Mouse (Mus musculus) brain, adult 2 months (tissue): ENCODE data around the gene Htr1a.

Source experiments
- DNase-seq: peaks from one replicate; pipeline ENCODE4 v3.0.0; 2011; ENCODE audit warnings: low read depth, low spot score

The Htr1a gene

DNA sequence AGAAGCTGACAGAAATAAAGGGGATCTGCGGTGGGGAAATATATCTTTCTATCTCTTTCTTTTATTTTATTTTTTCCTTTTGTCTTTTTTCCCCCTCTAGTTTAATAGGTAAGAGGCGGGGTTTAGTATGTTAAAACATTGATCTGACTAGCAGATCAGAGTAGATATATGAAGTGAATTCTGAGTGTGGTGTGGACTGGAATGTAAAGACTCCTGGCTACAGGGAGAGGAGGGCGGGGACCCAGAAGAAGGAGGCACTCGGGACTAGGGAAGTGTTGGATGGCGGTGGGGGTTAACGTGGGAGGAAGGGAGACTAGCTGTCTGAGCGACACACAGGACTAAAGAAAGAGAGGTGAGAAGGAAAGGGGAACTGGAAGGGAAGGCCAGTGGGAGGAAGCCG, at the start of gene Htr1a:
Htr1a (plus strand) TSS at position 301 of the 400 bp plus-strand sequence.
- peak; percentile 21 for DNase-seq

DNA sequence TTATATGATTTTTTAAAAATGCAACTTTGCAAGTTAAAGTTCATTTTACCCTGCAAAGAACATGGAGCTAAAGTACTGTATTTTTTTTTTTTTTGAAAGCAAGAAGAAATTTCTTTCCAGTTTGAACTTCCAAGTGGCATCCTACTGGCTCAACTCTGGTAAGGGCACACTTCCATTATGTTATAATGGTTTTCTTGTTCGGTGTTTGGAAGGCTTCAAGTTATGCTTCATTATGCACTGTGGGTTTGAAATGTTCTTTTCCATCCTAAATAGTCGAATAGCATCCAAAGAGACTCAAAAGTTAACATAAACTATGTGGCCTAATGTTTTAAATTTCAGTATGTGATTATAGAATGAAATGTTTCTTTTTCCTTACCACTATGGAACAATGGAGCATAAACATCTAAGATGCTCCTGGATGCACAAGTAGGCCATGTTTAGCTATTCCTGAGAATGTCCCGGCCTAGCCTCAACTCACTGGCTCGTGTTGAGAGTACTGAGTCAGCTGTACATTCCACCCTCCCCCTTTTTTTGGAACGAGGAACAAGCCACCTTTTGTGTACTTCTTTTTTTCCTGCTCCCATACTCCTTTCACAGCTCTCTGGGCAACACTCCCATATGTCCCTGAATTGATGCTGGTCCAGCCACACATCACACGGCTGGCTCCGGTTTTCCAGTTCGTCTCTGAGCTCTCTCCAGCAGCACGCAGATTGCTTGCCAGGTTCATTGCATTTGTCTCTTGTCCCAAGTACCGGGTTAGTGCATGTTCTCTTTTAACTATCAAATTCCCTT, 31.7 kb upstream of the Htr1a start:
- DNase-seq = peak; percentile 61

GRCm38 (mm10) chr13:105412327-105412722, 31.1 kb upstream of the Htr1a start:
- no peak for DNase-seq

DNA sequence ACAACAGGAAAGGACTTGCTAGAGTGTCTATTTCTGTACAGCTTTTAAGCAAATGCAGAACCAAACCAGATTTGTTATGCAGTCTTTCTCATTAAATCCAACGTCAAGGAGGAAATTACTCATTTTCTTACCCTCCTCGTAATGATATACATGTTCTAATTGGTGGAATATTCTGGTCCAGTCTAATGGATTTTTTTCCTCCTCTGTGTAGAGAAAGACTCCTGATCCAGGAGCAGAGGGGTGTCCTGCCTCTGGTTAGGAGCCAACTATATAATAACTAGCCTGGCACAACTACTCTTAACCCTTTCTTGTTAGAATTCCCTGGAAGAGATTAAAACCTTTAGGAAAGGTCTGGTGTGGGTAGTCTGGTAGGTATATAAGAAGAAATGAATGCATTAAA, 10.3 kb upstream of the Htr1a start:
- no peak for DNase-seq

GRCm38 (mm10) chr13:105433630-105434029, 9.8 kb upstream of the Htr1a start:
- DNase-seq = no peak

DNA sequence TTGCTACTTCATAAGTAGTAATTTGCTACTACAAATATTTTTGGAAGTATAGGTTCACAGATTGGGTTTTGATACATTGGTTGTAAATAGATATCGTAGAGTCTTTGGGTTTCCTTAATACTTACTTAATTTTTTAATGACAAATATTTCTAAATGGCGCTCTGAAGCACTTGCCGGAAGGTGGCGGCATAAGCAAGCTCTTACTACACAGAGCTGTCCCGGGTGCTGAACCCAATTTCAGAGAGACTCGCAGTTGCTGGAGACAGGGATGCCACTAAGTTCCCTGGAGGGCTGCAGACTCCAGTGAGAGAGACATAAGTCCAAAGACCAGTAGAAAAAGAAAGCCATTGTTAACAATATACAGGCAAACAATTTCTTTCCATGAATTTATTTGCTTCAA, 863 bp upstream of the Htr1a start:
- DNase-seq = peak; percentile 81

- peak; percentile 30 for DNase-seq
These were observed 415 bp downstream of the Htr1a start for GRCm38 (mm10) chr13:105443871-105444237.

DNA sequence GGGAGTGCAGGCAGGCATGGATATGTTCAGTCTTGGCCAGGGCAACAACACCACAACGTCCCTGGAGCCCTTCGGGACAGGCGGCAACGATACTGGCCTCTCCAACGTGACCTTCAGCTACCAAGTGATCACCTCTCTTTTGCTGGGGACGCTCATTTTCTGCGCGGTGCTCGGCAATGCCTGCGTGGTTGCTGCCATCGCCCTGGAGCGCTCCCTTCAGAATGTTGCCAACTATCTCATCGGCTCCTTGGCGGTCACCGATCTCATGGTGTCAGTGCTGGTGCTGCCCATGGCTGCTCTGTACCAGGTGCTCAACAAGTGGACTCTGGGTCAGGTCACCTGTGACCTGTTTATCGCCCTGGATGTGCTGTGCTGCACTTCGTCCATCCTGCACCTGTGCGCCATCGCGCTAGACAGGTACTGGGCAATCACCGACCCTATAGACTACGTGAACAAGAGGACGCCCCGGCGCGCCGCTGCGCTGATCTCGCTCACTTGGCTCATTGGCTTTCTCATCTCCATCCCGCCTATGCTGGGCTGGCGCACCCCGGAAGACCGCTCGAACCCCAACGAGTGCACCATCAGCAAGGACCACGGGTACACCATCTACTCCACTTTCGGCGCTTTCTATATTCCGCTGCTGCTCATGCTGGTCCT, 927 bp downstream of the Htr1a start:
- peak; percentile 50 for DNase-seq

- DNase-seq = peak; percentile 34
These were observed 1.4 kb downstream of the Htr1a start for GRCm38 (mm10) chr13:105444895-105445281.

DNA sequence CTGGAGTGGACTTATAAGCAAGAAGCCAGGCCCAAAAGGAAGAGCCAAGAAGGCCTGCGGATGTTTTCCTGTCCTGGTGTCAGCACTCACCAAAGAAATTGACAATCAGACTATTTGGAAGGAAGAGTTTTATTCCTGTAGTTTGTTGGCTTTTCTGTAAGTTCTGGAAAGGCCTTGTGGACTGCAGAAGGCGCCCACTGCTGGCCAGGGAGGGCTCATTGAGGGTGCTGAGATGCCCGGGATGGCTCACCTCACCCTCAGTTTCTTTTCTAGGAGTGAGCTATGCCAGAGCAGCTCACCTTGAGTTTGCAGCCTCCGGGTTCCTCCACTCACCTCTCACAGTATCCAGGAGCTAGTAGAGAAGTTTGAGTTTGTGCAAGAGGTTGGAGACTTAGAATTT, 2.8 kb downstream of the Htr1a start:
- peak; percentile 13 for DNase-seq

DNA sequence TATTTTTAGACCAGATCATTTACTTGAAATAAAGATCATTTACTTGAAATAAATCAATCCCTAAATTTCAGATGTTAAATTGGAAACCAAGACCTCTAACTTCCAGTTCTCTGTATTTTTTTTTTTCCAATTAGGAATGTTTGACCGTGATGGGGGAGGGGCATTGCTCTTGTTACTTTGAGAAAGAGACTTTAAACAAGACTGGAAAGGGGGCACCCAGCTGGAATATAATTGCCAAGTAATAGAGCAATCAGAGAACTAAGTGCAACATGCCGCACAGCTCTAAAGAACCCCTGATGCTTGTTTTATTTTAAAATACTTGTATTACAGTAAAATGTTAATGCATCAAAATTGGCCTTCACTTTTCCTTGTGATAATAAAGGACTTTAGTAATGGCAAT, 4.3 kb downstream of the Htr1a start:
- DNase-seq = no peak

- peak; percentile 60 for DNase-seq
These were observed 8.1 kb downstream of the Htr1a start for GRCm38 (mm10) chr13:105451536-105451935.
